17 mouse cellular contexts compared by ENCODE assay signal in the genomic region with DNA sequence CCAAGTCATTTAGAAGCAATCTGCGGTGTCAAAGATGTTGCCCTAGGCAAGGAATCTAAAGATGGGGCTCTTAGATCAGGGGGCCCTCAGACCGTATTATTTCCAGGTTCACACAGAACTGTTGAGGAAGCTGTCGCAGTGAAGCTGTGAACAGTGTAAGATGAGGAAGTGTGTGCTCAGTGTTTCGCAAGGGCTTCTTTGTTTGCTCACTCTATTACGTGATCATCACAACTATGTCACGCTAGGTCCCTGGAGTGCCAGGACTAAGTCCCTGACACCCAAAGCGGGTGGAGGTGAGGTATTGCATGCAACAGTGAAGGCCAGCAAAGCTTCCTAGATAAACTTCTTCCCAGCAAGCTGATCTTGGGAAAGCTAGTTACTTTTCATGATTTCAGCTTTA.
DNase-seq lines count a peak whose midpoint lies in the region; ATAC-seq lines count a peak whose summit lies in the region.
"Had no signal": no experiment of that assay in that cellular context is flagged by ENCODE, and none has a peak within 500 bp of the region (broad histone marks: within the 10 kb centered on the region; RNA-seq: fewer than 3 reads in every experiment).

No protein-coding gene starts in this region.

- no peaks in the 10 kb centered on the region for H3K27me3 ChIP-seq in intestine, embryonic 16.5 days (replicated peaks; ENCODE audit: control insufficient read depth, insufficient read depth, low read length)
- H3K27me3 ChIP-seq in forebrain, embryonic 13.5 days: no peaks in the 10 kb centered on the region
- H3K27me3 ChIP-seq: heart, embryonic 12.5 days; hindbrain, embryonic 15.5 days; limb, embryonic 13.5 days had no signal

- H3K4me3 ChIP-seq in intestine, embryonic 16.5 days (ENCODE audit: low read length): no peak overlapping the region
- no peak overlapping the region for H3K4me3 ChIP-seq in macrophage (ENCODE audit: inconsistent target)
- no peak overlapping the region for H3K4me3 ChIP-seq in forebrain, embryonic 13.5 days
- H3K4me3 ChIP-seq: embryonic facial prominence, embryonic 10.5 days; heart, embryonic 12.5 days; hindbrain, embryonic 15.5 days; limb, embryonic 13.5 days; midbrain, embryonic 10.5 days had no signal

- no peaks in the 10 kb centered on the region for H3K4me1 ChIP-seq in intestine, embryonic 16.5 days (ENCODE audit: control insufficient read depth, insufficient read depth, low read length)
- H3K4me1 ChIP-seq in forebrain, embryonic 13.5 days: no peaks in the 10 kb centered on the region
- H3K4me1 ChIP-seq: embryonic facial prominence, embryonic 10.5 days; heart, embryonic 12.5 days; hindbrain, embryonic 15.5 days; midbrain, embryonic 10.5 days had no signal

- H3K9ac ChIP-seq in intestine, embryonic 16.5 days (ENCODE audit: low read depth, low read length): no peak overlapping the region
- H3K9ac ChIP-seq in forebrain, embryonic 13.5 days: no peak overlapping the region
- H3K9ac ChIP-seq: heart, embryonic 12.5 days; hindbrain, embryonic 15.5 days; limb, embryonic 13.5 days had no signal

- ATAC-seq in intestine, embryonic 16.5 days: peak; percentile 70
- no peak for ATAC-seq in CD4-positive, CD25-positive, alpha-beta regulatory T cell, adult 4 months
- ATAC-seq in forebrain, embryonic 13.5 days: no peak

- DNase-seq in adrenal gland, adult 2 months: peak; percentile 11
- DNase-seq in adrenal gland, postnatal 10 days: no peak
- DNase-seq in 416B (ENCODE audit: low read depth): peak; percentile 80
- no peak for DNase-seq in right cerebral cortex, postnatal 25 days
- DNase-seq: adrenal gland, postnatal 36 days; cerebellum, adult 2 months; kidney, postnatal 10 days; thymus, adult 2 months had no signal

- no peak overlapping the region for H3K4me2 ChIP-seq in intestine, embryonic 16.5 days (ENCODE audit: low read depth, low read length)
- H3K4me2 ChIP-seq in forebrain, embryonic 13.5 days: no peak overlapping the region
- H3K4me2 ChIP-seq: heart, embryonic 12.5 days; hindbrain, embryonic 15.5 days; limb, embryonic 13.5 days had no signal

- H3K27ac ChIP-seq in intestine, embryonic 16.5 days (ENCODE audit: low read length): no peak overlapping the region
- H3K27ac ChIP-seq in macrophage: peak overlapping the region; percentile 25
- no peak overlapping the region for H3K27ac ChIP-seq in forebrain, embryonic 13.5 days
- H3K27ac ChIP-seq: embryonic facial prominence, embryonic 10.5 days; hindbrain, embryonic 15.5 days; limb, embryonic 13.5 days; midbrain, embryonic 10.5 days had no signal

- H3K36me3 ChIP-seq in intestine, embryonic 16.5 days (ENCODE audit: control insufficient read depth, insufficient read depth, low read length): no peaks in the 10 kb centered on the region
- no peaks in the 10 kb centered on the region for H3K36me3 ChIP-seq in macrophage (ENCODE audit: inconsistent target)
- H3K36me3 ChIP-seq in forebrain, embryonic 13.5 days (ENCODE audit: poor library complexity, severe bottlenecking): no peaks in the 10 kb centered on the region
- H3K36me3 ChIP-seq: embryonic facial prominence, embryonic 10.5 days; heart, embryonic 12.5 days; hindbrain, embryonic 15.5 days; limb, embryonic 13.5 days; midbrain, embryonic 10.5 days had no signal

- 80% methylated on average over 7 of the region's 7 CpGs for WGBS in intestine, embryonic 16.5 days
- WGBS in macrophage (ENCODE audit: missing documents): 9% methylated on average over 7 of the region's 7 CpGs
- WGBS in forebrain, embryonic 13.5 days: 86% methylated on average over 7 of the region's 7 CpGs

- H3K9me3 ChIP-seq in intestine, embryonic 16.5 days (ENCODE audit: control insufficient read depth, low read length): no peaks in the 10 kb centered on the region
- no peaks in the 10 kb centered on the region for H3K9me3 ChIP-seq in forebrain, embryonic 13.5 days (replicated peaks)
- H3K9me3 ChIP-seq: embryonic facial prominence, embryonic 10.5 days; heart, embryonic 12.5 days; hindbrain, embryonic 15.5 days; limb, embryonic 13.5 days; midbrain, embryonic 10.5 days had no signal

- no peaks in the 10 kb centered on the region for H3K79me2 ChIP-seq in macrophage (ENCODE audit: inconsistent target)

Comparison
In these comparisons a context has a peak if more than half of its experiments do, and no peak if none do; other contexts are left out.
1. DNase-seq: peak in adrenal gland, adult 2 months (single experiment) and 416B (single experiment); none in adrenal gland, postnatal 10 days (single experiment) and right cerebral cortex, postnatal 25 days (single experiment).